Mouse (Mus musculus): ENCODE data around the gene Dpt.
A peak's percentile ranks its signal among the peaks of the same experiment; 100 is the strongest.
"Not testable (repeated sequence)": the region's sequence is repeated elsewhere in the genome, so short reads cannot be mapped to it uniquely, and the experiment has no call there.

The Dpt gene

GRCm38 (mm10) chr1:164817331-164817730 lies 20.9 kb downstream of the Dpt start:
- DNase-seq (ENCODE audit: low spot score in 2 of 2) = no peak

GRCm38 (mm10) chr1:164821307-164821706 lies 24.9 kb downstream of the Dpt start:
- no peak for DNase-seq (ENCODE audit: low spot score in 2 of 2)

GRCm38 (mm10) chr1:164821821-164822220 lies 25.4 kb downstream of the Dpt start:
- no peak for DNase-seq (ENCODE audit: low spot score in 2 of 2)

GRCm38 (mm10) chr1:164822268-164822667 lies 25.8 kb downstream of the Dpt start:
- DNase-seq (ENCODE audit: low spot score in 2 of 2) = no peak

GRCm38 (mm10) chr1:164824896-164825295 lies 28.5 kb downstream of the Dpt start:
- no peak for DNase-seq (ENCODE audit: low spot score in 2 of 2)

DNA sequence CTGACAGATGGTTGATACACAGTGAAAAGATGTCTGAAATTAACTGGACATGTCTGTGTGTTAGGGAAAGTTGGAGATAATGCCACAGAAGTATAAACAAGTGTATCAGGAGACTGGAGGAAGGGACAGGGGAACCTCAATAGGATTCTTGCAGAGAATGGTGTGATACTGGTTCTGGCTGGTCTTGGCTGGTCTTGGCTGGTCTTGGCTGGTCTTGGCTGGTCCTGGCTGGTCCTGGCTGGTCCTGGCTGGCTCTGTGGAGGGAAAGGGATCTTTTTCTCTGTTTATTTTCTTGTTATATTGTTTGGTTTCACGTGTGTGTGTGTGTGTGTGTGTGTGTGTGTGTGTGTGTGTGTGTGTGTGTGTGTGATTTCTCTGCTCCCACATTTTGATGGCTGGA lies 33.4 kb downstream of the Dpt start:
- no peak for DNase-seq (ENCODE audit: low spot score in 2 of 2)

- DNase-seq (ENCODE audit: low spot score in 2 of 2) = no peak
These were observed 36.0 kb downstream of the Dpt start for GRCm38 (mm10) chr1:164832459-164832858.

- peak; percentile 18 to 44 for DNase-seq (ENCODE audit: low spot score in 2 of 2)
These were observed 52.3 kb downstream of the Dpt start for GRCm38 (mm10) chr1:164848616-164849265.

DNA sequence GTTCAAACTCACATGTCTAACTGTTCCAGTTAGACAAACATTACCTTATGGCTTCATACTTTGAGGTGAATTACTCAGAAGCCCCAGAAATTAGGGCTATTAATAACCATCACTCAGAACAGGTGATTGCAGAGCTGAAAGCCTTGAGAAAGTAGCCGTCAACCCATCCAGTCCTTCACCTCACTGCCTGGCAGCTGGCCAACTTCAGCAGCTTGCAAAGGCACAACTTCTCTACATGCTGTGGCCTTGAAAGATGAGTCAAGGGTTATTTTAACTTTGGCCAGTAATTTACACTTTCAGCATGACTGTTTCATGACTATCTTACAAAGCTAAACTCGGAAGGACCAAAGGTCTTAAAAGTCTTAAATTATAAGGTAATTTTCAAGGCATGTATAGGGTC lies 59.3 kb downstream of the Dpt start:
- not testable (repeated sequence) for DNase-seq (ENCODE audit: low spot score in 2 of 2)

- DNase-seq (ENCODE audit: low spot score in 2 of 2) = no peak
These were observed 63.5 kb downstream of the Dpt start for GRCm38 (mm10) chr1:164859952-164860351.

- DNase-seq (ENCODE audit: low spot score in 2 of 2) = no peak
These were observed 64.3 kb downstream of the Dpt start for GRCm38 (mm10) chr1:164860782-164861181.

DNA sequence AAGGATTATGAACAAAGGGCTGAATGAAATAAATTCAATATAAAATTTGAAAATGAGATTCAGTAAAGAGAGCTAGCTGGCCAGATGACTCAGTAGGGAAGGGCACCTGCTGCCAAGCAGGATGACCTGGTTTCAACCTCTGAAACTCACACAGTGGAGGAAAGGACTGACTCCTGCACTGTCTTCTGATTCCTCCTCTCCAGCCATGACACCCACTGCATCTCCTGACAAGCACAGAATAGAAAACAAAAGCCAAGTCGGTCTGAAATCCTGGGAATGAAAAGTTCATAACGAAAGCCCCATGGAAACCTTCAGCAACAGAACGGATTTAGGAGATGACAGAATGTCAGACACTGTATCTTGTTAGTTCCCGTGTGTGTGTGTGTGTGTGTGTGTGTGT lies 65.1 kb downstream of the Dpt start:
- DNase-seq (ENCODE audit: low spot score in 2 of 2) = no peak

GRCm38 (mm10) chr1:164862946-164863883 lies 66.8 kb downstream of the Dpt start:
- no peak for DNase-seq (ENCODE audit: low spot score in 2 of 2)

GRCm38 (mm10) chr1:164864666-164865065 lies 68.2 kb downstream of the Dpt start:
- no peak for DNase-seq (ENCODE audit: low spot score in 2 of 2)

DNA sequence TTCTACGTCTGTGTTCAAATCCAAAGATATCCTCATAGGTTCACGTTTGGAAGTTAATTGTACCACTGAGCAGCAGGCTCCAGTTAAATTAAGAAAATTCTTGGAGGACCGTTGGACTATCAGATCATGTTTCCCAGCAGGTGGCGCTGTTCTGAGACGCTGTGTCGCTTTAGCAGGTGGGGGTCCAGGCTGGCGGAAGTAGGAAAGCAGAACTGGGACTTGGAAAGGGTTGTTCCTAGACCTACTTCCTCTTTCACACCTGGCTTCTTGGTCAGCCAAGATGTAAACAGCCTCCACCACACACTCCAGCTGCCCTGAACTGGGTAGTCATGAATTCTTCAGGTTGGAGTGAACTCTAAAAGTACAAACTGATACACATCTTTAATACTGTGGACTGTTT lies 74.2 kb downstream of the Dpt start:
- DNase-seq (ENCODE audit: low spot score in 2 of 2) = no peak
